Mouse (Mus musculus) olfactory bulb, adult 2 months (tissue): ENCODE measurements around the gene Zfp760.
"Not testable (repeated sequence)": the region's sequence is repeated elsewhere in the genome, so short reads cannot be mapped to it uniquely, and the experiment has no call there.

Experiments
- CTCF ChIP-seq: fragments of 200-500 bp; IDR thresholded peaks from 2 replicates; pipeline ENCODE4 v1.5.1; 2012; ENCODE audit warnings: low read depth, mild to moderate bottlenecking, low read length, moderate library complexity; ENCODE audit not compliant: insufficient read depth
- POLR2A ChIP-seq: fragments of 200-500 bp; IDR thresholded peaks from 2 replicates; pipeline ENCODE4 v1.6.1; 2012; ENCODE audit warnings: mild to moderate bottlenecking, low read depth, low read length, moderate library complexity; ENCODE audit not compliant: insufficient read depth

DNA sequence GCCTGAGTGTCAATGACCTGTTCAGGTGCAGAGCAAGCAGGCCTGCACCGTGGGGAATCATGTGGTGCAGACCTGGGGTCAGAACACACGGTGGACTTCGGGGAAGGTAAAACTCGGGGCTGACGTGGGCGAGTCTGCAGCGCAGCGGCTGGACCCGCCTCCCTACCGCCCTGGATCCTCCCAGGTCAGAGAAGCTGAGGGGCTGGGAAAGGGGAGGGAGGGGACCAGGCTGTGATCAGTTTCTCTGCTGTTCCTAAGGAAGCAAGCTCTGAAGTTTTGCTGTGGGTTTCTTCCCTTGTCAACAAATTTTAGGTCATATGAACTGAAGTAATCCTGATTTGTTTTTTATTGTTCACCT is 27.5 kb upstream of the Zfp760 start:
- TF ChIP-seq POLR2A, CTCF: not testable (repeated sequence)
